Mouse (Mus musculus) testis, postnatal 10 days (tissue): ENCODE data around the gene Cfc1.
"Not testable (repeated sequence)": the region's sequence is repeated elsewhere in the genome, so short reads cannot be mapped to it uniquely, and the experiment has no call there.

Experiments
- DNase-seq: peaks from one replicate; pipeline ENCODE4 v3.0.0; 2021; ENCODE audit warnings: low spot score

The Cfc1 gene

DNA sequence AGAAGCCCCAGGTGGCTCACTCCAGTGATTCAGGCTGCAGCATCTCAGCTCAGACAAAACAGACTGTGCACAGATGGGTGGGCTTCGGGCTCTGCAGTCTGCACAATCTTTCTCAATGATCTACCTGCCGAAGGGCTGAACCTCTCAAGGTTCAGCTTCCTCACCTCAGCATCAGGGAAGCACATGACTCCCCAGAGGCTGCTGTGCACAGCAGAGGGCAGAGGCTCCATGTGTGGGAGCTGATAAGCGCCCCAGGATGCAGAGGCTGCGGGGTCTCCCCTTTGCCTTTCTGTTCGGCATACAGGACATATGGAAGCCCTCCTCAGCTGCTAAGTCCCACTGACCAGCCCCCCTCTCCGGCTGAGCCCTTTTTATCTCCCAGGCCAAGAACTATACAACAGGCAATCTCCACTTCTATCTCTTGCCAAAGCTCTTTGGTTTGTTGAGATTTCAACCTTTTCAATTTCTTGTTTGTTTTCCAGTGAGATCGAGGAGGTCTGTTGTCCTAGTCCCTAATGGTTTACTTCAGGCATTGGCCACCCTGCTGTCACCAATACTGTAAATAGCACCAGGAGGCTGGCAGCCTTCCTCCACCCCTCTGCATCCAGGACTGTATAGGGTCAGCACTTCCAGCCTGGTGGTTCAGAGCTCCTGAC is at the start of gene Cfc1:
TSS of gene Cfc1 (plus strand) at position 606 of the 656 bp plus-strand sequence.
- DNase-seq: not testable (repeated sequence)

DNA sequence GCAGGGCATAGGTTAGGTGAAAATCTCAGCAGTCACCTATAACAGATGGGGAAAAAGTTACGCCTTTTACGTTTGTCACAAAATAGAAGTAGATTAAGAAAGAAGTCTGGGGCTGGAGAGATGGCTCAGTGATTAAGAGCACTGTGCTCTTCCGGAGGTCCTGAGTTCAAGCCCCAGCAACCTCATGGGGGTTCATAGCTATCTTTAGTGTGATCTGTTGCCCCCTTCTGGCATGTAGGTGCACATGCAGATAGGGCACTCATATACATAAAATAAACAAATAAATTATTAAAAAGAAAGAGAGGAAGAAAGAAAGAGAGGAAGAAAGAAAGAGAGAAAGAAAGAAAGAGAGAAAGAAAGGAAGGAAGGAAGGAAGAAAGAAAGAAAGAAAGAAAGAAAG is 48.1 kb upstream of the Cfc1 start:
- DNase-seq: no peak

DNA sequence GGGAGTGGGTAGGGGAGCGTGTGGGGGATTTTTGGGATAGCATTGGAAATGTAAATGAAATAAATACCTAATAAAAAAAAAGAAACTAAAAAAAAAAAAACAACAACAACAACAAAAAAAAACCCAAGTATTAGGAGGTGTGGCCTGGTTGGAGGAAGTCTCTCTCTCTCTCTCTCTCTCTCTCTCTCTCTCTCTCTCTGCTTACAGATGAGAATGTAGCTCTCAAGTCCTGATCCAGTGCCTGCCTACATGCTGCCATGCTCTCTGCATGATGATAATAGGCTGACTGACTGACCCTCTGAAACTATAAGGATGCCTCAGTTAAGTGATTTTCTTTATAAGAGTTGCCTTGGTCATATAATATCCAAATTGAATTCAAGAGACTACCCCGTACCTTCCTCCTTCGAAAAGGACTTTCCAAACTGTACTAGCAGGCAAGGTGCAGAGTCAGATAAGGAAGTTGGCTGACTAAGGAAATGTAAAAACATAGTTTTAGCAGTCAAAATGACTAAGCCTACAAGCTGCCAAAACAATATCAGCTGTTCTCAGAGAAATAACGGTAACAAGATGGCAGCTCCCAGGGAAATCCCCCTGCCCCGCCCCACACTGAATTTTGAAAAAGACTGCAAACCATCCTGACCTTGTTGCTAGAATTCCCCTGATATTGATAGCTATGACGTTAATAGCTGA is 45.5 kb upstream of the Cfc1 start:
- DNase-seq: no peak

DNA sequence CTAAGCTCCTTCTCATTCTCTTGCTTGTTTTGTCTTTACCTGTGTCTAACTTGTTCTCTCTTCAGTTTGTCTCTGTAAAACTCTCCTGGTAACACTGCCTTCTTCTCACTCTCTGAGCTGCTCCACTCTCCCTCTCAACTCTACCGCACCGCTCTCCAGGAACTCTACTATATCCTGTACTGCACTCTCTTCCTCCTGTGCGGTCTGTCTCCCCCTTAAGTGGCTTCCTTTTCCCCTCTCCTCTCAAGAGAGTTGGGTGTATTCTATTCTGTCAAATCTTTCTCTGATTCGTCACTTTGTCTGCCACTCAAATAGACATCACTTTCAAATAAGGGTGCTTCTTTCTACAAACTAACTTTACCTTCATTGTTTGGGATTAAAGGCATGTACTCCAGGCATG is 44.0 kb upstream of the Cfc1 start:
- DNase-seq: no peak

DNA sequence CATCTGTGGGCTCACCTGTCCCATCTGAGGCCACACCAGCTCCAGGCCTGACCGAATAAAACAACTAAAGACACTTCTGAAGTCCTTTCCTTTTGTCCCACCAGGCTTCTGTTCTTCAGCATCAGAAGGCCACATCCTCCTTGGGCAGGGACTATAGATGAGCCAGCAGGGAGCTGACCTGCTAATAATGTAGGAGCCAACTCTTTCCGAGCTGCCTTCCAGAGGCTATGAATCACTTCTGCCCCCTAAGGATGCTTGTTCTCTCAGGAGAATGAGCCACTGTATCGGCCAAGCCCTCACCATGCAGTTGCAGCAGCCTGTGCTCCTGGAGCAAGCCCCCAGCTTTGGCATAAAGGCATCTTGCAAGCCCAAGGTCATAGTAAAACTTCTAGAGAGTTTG is 32.5 kb upstream of the Cfc1 start:
- DNase-seq: no peak

DNA sequence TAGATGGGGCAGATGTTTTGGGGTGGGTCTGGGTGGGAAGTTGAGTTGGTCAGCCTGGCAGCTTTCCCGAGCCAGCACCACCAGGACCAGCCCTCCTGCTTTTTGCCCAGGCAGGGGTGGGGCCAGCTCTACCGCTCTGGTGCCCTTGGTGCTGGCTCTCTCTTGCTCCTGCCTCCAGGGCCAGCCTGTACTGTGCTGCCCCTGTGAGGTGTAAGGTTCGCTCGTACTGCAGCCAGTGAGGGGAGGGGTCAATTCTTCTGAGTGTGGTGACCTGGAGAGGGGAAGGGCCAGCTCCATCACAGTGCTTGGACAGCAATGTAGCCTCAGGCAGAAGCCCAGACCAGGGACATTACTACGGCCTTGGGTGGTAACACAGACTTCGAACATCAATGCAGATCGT is 30.1 kb upstream of the Cfc1 start:
- no peak for DNase-seq

DNA sequence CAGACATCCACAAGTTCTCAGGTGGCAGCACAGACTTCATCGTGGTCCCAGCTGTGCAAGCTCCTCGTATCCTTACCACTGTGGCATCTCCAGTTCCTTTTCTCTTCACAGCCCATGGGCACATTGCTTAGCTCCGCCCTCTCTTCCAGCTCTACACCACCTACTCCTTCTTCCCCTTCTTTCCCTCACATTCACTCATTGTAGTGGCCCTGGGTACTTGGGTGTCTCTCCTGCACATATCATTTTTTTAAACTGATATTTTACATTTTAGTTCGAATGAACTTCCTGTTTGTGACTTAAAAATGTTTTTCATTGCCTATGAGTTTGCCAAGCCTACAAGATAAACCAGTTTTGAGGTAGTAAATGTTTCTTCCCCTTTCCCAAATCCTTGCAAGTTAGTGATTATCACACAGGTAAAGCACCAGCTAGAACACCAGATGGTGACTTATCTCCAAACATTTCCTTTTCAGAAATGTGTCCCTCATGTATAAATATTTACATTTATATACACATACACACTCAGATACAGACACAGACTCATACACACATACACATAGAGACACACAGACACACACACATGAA is 29.4 kb upstream of the Cfc1 start:
- no peak for DNase-seq

DNA sequence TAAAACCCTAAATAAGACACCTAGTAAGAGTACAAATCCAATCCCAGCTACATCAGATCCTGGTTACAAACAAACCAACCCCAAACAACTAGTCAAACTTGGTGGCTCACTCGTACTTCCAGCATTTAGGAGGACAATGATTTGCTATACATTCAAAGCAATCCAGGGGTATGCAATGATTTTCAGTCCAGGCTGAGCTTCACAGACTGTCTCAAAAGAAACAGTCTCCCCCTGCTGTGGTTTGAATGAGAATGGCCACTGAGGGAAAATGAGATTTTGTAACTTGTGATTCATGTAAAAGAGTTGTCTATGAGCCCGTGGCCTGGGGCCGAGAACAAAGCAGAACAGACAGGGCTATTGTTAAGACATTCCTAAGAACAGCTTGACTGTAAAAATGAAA is 27.5 kb upstream of the Cfc1 start:
- no peak for DNase-seq

DNA sequence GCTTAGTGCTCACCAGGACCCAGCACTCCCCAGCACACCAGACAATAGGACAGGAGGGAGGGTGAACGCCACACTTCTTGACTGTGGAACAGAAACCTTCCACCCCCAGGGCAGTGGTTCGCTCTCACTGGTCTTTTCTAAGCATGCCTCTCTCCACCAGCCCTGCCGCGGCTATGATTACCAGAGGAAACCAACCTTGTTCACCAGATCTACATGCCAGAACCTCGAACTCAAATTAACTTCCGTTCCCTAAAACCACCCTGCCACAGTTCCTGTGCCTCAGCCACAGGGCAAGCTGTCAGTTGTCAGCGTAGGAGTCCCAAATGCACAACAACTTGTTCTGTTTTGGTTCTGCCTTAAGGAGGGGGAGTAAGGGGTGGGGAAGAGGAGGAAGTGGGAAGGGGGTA is 24.9 kb upstream of the Cfc1 start:
- DNase-seq: no peak

DNA sequence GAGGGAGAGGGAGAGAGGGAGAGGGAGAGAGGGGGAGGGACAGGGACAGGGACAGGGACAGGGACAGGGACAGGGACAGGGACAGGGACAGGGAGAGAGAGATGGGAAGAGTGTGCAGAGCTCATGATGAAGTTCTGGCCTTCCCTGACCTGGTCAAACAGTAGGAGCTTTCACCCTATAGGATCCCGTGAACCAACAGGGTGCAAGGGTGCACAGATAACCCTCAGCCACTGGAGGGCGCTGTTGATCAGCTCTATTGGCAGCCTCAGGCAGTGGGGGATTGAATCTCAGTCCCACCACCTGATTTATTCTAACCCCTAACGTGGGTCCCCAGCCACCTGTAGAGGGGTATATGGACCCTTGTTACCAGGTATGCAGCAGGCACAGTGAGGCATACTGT is 24.4 kb upstream of the Cfc1 start:
- peak; percentile 72 for DNase-seq

DNA sequence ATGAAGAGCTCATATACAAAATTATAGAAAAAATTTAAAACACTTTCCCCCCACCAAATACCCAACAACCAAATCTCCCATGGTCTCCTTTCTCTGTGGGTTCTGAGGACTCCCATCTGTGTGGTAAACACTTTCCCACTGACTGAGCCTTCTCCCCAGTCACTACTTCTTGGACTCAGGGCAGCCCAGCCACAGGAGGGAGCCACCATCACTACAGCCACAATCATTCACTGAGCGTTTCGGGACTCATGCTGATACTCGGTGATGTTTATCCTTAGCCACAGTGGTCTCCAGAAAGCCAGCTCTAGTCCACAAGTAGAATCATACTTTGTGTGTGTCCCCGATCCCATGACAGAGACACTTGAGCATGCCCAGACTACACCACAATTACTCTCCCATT is 22.4 kb upstream of the Cfc1 start:
- DNase-seq: no peak

DNA sequence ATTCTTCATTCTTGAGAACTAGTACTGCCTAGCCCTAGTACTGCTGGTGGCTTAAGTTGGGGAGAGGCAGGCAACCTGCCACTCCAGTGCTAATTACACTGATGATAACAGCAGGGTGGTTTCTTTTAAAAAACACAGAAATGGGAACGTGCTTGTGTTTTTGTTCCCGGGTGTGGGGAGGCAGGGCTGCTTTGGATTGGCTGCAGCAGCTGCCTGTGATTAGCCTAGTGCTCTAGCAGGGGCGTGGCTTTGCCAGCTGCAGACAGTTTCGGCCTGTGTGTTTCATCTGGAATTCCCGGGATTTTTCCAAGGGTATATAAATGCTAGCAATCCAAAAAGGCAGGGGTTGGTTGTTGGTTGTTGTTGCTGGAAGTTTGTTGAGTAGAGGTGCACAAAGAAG is 18.9 kb upstream of the Cfc1 start:
- DNase-seq: no peak

DNA sequence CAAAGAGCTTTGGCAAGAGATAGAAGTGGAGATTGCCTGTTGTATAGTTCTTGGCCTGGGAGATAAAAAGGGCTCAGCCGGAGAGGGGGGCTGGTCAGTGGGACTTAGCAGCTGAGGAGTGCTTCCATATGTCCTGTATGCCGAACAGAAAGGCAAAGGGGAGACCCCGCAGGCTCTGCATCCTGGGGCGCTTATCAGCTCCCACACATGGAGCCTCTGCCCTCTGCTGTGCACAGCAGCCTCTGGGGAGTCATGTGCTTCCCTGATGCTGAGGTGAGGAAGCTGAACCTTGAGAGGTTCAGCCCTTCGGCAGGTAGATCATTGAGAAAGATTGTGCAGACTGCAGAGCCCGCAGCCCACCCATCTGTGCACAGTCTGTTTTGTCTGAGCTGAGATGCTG is 18.2 kb upstream of the Cfc1 start:
- not testable (repeated sequence) for DNase-seq

DNA sequence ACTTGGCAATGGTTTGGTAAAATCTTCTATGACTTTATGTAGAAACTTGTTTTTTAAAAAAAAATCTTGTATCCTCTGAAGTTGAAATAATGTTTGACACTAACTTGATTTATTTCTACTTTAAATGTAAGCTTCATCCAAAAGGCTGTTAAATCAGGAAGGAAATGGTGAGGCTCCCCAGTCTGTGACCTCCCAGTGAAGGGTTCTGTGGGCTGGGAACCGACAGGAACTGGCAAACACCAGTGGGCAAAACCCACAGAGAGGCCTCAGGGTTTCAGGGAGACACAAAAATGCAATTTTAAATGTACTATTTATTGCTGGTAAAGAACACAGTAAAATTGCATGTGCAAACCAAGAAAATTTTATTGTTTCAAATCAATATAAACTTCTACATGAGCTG is 17.7 kb upstream of the Cfc1 start:
- not testable (repeated sequence) for DNase-seq

DNA sequence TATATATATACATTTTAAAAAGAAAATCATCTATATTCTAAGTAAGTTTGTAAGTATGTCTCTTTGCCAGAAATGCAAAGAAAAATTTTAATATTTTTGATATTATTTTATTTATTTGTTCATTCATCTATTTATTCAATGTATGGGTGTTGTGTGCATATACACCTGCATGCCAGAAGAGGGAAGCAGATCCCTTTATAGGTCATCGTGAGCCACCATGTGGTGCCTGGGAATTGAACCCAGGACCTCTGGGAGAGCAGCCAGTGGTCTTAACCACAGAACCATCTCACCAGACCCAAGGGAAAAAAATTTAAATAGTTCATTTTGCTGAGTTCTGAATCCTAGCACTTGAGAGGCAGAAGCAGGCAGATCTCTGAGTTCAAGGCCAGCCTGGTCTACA is 17.2 kb upstream of the Cfc1 start:
- DNase-seq: no peak

DNA sequence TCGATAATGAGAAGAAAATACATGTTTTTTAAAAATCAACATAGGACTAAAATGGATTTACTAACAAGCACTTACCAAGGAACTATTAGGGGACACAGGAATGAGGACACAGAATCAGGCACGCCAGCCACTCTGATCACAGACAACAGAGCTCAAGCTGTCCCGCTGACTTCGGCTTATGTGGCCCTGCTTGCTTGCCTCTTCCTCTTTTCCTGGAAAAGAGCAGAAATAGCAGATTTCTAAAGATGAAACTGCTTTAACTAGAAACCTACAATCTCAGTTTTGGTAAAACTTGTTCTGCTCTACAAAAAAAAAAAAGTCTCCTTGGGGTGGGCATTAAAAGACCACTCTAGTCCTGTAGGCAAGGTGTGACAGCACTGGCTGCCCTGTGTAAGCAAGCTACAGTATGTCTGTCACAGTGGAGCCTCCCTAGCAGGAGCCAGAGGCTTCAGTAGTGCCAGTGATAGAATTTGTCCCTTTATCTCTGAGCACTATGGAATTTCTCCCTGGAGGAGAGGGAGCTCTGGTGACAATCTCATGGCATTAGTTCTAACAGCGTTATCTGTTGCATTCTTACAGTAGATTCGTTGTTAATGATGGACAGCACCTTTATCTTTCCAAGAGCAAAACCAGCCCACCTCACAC is 13.1 kb upstream of the Cfc1 start:
- DNase-seq: no peak

DNA sequence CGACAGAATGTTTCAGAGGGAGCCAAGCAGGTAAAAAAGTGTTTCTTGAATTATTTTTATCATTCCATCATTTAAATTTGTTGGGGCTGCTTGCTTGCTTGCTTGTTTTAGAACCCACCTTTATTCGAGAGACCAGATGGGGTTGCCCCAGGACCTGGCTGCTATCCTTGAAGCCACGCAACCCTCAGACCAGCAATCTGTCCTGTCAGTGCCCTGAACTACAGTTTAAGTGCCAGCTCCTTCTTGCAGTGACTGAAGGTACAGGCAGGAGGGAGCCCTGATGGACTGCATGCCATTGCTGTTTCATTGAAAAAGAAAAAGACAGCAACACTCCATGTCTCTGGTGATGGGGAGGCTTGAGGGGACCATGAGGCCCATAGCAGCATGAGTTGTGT is 12.6 kb upstream of the Cfc1 start:
- DNase-seq: no peak

DNA sequence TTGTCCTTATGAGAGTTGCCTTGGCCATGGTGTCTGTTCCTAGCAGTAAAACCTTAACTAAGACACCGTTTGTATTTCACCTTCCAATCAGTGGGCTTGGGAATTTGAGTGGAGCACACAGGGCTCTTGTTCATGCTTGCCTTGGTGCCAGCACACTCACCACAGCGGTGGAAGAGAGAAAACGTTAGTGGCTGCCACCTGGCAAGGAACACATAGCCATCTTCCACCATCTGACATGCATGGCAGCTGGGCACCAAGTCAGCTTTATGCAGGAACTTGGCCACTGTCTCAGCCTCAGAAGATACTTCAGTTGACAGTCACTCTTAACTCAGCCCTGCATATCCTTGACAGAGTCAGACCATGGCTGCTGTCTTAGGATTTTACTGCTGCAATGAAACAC is 11.8 kb upstream of the Cfc1 start:
- no peak for DNase-seq

DNA sequence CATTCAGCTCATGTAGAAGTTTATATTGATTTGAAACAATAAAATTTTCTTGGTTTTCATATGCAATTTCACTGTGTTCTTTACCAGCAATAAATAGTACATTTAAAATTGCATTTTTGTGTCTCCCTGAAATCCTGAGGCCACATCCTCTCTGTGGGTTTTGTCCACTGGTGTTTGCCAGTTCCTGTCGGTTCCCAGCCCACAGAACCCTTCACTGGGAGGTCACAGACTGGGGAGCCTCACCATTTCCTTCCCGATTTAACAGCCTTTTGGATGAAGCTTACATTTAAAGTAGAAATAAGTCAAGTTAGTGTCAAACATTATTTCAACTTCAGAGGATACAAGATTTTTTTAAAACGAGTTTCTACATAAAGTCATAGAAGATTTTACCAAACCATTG is 874 bp upstream of the Cfc1 start:
- DNase-seq: not testable (repeated sequence)

DNA sequence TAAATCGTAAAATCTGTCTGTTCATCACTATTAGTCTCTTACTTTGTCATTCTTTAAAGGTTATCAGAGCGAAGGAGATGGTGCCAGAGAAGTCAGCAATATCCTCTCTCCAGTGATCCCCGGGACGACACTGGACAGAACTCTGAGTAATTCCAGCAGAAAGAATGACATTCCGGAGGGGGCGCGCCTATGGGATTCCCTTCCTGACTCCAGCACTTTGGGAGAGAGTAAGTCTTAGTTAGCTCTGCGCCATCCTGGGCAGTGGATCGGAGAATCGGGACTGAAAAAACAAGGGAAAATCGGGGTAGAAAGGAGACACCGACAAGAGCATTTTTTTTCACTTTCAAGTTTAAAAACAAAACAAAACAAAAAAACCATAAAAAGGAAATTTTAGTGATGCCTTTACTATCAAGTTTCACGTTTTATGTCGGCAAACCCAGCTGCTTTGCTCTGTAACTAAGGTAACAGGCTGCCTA is 881 bp downstream of the Cfc1 start:
- no peak for DNase-seq

DNA sequence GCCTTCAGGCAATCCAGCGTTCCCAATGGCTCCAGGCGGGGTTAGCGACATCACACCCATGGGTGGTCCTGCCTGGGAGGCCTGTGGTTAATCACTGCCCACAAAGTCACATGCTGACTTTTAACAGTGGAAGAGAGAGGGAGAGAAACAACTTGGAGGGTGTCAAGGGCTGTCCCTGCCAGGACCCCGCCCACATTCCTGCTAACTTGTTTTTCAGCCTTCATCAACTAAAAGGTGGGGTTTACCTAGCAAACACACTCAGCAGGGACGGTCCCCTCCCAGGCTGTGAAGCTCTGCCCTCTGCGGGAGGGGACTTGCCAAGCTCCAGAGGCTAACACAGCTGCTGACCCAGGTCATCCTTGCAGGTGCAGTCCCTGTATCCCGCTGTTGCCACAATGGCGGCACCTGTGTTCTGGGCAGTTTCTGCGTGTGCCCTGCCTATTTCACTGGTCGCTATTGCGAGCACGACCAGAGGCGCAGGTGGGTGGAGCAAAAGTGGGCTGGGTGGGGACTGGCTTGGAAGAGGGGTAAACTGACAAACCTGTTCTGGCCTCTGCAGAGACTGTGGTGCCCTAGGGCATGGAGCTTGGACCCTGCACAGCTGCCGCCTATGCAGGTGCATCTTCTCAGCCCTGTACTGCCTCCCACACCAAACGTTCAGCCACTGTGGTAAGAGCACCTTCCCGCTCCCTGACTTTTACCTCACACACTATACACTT is 1.5 kb downstream of the Cfc1 start:
- DNase-seq: peak; percentile 40

DNA sequence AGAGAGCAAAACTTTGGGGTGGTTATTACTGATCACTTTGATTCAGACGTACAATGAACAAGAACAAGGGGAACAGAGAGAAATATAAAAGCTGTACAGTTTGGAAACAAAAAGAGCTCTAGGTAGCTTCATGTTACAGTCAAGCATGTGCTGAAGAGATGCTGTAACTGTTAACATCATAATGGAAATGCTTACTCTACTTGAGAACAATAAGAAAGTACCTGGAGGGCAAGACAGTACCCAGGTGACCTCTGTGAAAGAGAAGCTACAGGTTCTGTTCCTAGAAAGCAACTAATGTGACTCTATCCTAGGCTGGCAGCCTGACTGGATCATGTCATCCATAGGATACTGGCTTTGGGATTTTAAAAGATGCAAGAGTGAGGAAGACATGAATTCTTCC is 11.6 kb downstream of the Cfc1 start:
- no peak for DNase-seq
